Mouse (Mus musculus): Measurements from ENCODE around the gene Ptprg.

Ptprg gene

DNA sequence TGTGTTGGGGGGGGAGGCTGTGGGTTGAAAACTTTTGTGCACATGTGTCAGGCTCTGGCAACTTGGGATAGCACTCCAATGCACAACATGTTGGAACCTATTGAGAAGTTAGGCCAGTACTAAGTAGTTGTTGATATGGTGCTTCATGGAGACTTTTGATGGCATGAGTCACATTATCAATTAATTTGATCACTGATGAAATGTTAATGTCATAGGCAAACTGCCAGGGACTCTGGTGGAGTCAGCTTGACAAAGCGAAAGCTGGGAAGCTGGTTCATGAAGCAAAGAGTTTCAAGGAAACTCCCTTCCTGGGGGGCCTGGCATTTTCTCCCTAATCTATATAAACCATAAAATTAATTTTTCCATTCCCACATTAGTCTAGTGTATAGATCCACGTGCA lies 508.0 kb downstream of the Ptprg start:
- 88% methylated on average over 2 of the region's 2 CpGs for WGBS

- 58% methylated on average over 7 of the region's 7 CpGs for WGBS
Observed at GRCm38 (mm10) chr14:12062628-12063360, 509.5 kb downstream of the Ptprg start.

DNA sequence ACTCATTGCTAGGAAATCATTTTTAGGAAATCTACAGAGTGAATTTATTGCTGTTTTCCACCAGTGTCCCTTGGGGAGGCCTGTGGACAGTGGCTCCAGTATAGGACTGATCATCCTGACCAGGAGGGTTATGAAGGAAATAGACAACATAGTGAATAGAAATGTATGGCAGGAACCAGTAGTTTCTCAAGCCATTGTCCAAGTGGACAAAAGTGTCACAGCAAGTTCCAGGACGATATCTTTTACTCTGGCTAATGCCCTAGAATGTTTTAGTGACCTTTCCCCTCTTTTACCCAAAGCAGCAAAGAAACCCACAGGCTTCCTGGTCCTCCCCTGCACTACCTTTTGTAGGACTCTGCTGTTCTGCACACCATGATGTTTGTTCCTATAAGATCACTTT lies 511.7 kb downstream of the Ptprg start:
- WGBS: 86% methylated on average over 1 of the region's 1 CpGs

GRCm38 (mm10) chr14:12065736-12066135 lies 512.4 kb downstream of the Ptprg start:
- WGBS: 77% methylated on average over 2 of the region's 2 CpGs

GRCm38 (mm10) chr14:12069707-12070106 lies 516.4 kb downstream of the Ptprg start:
- WGBS: 72% methylated on average over 12 of the region's 12 CpGs

DNA sequence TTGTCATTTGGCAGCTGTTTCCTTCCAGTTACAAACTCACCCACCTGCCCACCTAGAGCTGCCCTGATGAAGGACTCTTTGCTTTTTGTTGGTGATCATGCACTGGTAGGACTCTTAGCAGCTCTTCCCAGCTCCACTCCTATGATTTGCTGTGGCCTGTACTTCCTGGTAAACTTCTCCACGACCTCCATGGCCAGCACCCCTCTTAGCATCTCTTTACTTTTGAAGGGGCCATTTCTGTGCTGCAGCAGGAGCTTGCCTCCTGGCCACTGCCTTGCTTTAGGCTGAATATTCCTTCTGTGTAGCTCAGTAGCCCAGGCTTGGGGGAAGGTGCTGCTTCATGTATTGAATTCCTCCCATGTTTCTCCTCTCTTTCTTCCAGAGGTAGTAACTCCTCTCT lies 517.0 kb downstream of the Ptprg start:
- 58% methylated on average over 1 of the region's 1 CpGs for WGBS

DNA sequence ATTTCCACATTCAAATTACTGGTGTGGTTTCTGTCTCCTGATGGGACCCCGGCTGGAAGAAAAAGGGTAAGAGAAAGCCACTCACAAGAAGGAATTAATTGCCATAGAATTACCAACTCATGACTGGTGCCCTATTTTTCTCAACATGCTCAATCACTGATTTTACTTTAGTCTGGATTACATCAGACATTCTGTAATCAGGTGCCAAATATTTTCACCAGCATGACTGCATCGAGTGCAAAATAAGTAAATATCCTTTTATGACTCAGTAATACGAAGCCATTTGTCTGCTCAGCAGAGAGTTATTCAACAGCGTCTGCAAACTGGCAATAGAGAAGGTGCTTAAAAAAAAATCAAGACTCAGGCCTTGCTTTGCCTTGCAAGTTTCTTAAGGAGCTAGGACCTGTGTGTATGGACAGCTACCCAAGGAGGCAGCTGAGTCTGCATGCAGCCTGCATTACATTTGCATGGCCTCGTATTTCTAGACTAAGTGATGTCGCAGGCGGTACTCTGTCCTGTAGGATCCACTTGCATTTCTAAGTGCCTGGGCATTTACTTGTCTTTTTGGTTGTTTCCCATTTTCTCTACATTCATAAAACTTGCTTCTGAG lies 517.6 kb downstream of the Ptprg start:
- 62% methylated on average over 7 of the region's 7 CpGs for WGBS

DNA sequence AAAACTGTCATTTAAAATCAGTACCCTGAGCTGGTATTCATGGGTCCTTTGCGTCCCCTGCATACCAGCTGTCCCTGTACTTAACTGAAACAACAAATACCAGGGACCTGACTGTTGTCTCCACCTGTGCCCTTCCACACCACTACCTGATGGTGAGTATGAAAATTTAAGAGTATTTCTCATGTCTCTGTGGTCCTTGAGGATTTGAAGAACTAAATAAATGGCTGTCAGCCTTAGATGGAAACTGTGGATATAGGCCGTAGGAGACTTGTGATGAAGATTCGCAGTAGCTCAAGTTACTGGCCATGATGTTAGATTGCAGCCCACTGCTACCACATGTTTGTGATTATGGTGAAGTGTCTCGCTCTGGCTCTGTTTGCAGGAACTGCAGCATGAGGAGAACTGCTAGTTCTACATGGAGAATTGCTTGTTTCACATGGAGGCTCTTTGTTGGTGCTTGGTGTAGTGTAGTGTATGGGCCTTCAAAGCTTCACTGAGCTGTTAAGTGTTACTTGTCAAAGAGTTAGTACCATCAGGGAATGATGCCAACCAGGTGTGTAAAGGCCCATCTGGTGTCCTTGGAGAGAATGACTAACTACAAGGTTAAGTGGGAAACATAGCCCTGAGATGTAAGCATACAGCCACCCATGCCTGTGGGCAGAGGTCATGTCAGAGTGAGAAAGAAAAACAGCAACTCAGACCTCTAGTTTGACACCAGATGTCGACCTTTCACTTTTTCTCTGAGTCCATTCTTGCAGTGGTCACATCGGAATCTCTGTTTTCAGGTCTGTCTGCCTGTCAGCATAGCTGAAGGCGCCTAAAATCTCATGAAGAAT lies 518.9 kb downstream of the Ptprg start:
- WGBS: 86% methylated on average over 7 of the region's 7 CpGs

GRCm38 (mm10) chr14:12073408-12074107 lies 520.2 kb downstream of the Ptprg start:
- 72% methylated on average over 2 of the region's 2 CpGs for WGBS

DNA sequence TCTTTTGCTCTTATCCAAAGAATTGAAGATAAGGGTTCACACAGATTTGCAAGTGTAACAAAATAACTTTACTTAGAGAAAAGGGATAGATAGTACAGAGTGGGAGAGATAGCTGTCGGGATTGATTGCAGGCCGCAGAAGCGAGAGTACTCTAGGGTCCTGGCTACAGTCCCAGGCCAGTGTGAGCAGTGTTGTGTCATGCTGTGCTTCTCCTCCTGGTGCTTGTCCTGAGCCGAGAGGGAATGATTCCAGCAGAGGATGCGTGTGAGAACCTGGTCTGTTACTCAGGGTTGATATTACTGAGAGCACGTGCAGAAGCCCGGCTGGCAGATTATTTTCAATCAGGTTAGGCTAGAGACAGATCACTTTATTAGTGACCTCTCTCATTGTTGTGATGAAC lies 523.9 kb downstream of the Ptprg start:
- 77% methylated on average over 7 of the region's 7 CpGs for WGBS

DNA sequence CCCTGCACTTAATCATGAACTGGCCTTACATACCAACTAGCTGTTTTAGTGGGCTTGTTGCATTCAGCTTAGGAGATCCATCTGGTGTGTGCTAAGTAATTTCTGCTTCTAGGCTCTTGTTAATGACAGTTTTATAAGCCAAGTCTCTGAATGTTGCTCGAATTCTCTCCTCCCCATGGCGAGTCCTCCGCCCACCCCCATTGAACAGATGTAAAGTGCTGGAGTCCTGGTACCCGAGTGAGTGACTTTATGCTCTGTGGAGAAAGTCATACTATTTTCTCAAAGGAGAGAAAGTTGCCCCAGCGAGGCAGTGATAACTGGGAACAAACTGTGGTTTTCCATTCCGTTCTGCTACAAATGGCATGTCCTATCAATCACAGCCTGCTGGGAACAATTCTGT lies 525.9 kb downstream of the Ptprg start:
- 50% methylated on average over 6 of the region's 6 CpGs for WGBS

DNA sequence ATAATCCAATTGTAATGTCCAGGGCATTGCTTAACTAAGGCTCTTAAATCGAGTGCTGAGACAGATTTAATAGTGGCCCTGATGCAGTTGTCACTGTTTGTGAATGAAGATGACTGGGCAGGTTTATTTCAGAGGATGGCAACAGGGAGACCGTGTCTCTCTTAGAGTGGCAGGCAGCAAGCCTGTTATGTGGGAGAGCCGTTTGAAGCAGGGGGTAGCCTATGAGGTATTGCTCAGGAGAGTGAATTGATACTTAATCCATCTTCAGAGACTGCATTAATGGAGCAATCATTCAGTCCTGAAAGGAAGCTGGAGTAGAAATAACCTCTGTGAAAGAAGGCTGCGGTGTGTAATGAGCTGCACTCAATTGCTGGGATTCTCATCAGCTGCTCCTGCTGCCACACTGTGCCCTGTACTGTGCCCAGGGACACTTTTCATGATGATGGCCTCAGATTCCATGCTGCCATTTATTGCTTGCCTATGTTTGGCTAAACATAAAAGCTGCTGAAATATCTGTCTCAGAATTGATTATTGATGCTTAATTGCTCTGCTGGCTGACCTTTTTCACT lies 526.6 kb downstream of the Ptprg start:
- WGBS: 60% methylated on average over 4 of the region's 4 CpGs

GRCm38 (mm10) chr14:12082131-12082921 lies 529.0 kb downstream of the Ptprg start:
- 70% methylated on average over 6 of the region's 6 CpGs for WGBS

DNA sequence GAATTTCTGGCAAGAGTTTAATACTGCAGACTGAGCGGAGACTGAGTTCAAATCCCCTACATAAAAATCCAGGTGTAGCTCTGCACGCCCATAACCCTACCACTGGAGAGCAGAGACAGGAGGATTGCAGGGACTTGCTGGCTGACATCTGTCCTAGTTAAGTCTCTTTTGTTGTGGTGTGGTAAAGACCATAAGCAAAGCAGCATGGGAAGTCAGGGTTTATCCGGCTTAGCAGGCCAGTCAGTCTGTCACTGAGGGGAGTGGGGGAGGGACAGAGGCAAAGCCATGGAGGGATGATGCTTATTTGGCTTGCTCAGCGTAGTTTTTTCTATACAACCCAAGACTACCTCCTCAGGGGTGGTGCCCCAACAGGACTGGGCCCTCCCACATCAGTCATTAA lies 530.7 kb downstream of the Ptprg start:
- WGBS: 91% methylated on average over 4 of the region's 4 CpGs

DNA sequence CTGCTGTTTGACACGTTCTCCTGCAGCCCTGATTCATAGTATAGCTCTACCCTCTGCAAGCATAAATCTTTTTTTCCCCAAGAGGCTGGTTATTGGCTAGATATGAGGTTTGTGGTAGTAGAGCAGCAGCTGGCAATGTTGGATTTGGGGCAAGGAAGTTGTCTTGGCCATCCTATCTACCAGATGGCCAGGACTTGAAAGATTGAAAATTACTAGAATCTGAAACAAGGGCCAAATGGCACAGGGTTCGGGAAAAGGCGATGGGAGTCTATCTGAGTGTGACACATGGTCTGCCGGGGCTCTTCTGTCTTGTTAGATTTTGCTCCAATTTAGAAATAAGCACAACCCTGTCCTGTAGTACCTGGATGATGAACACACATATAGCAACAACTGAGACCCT lies 531.7 kb downstream of the Ptprg start:
- 76% methylated on average over 4 of the region's 4 CpGs for WGBS

DNA sequence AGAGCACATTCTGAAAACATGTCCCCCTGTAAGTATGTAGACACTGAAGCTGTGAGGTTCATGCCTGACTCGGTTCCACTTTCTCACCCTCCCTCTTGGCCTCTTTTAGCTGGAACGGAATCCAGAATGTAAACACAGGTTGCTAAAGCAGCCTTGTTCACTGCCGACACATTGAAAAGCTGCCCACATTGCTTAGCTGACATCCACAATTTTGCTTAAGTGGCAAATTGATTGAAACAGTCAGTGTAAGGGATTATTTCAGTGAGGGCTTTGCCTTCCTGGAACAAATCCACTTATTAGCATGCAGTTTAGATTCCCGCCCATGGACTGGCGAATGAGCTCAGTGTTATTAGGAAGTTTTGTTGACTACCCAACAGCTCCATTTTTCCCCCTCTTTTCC lies 532.8 kb downstream of the Ptprg start:
- 33% methylated on average over 5 of the region's 5 CpGs for WGBS

DNA sequence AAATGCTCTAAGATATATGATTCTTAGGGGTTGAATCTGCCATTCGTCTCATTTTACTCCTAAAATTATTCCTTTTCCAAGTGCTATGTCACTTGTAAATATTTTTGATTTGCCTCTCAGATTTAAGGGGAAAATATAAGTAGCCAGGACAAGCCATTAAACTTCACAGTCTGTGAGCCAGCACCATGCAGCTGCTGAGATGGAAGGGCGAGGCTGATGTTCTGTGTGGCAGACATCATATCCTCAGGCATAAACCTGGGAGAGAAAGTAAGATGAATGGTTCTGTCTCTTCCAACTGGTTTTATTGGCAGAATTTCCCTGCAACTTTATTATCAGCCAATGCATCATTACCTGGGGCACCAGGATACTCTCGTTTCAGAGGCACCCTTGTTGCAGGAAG lies 538.4 kb downstream of the Ptprg start:
- 86% methylated on average over 3 of the region's 3 CpGs for WGBS

GRCm38 (mm10) chr14:12099390-12100333 lies 546.3 kb downstream of the Ptprg start:
- 61% methylated on average over 12 of the region's 12 CpGs for WGBS

GRCm38 (mm10) chr14:12102389-12103325 lies 549.3 kb downstream of the Ptprg start:
- WGBS: 77% methylated on average over 11 of the region's 11 CpGs

Measured in cerebral cortex, adult 2 months (tissue).